Mouse (Mus musculus) megakaryocyte, embryonic 14.5 days (primary cell): ENCODE measurements at regions not wholly inside any gene's neighbourhood (a gene's known extent, or its start where the extent isn't known, plus 50 kb on each side); places are given as distances from the start of the nearest gene placed in this dataset.

ENCODE experiments used
- FLI1 ChIP-seq: IDR thresholded peaks from 2 replicates; pipeline ENCODE4 v1.6.1; 2012; ENCODE audit warnings: low read length, inconsistent platforms, mixed read lengths
- GATA1 ChIP-seq: IDR thresholded peaks from 3 replicates; pipeline ENCODE4 v1.6.1; 2012; ENCODE audit warnings: mixed read lengths, low read length, inconsistent platforms, borderline replicate concordance

GRCm38 (mm10) chr8:127829659-127830058 lies 528.7 kb upstream of the Nrp1 start:
- TF ChIP-seq GATA1 = no peak
- TF ChIP-seq FLI1 = no peak
